Mouse (Mus musculus) bone marrow, adult 2 months (tissue): ENCODE measurements around the gene Txnrd1.

Source experiments
- CTCF ChIP-seq: fragments of 200-500 bp; IDR thresholded peaks from 2 replicates; pipeline ENCODE4 v1.5.1; 2011; ENCODE audit warnings: low read length, control low read depth; ENCODE audit not compliant: control insufficient read depth, insufficient read depth
- POLR2A ChIP-seq: fragments of 200-500 bp; IDR thresholded peaks from 2 replicates; pipeline ENCODE4 v1.6.1; 2011; ENCODE audit warnings: low read depth, mild to moderate bottlenecking, control low read depth, low read length, borderline replicate concordance; ENCODE audit not compliant: control insufficient read depth

- TF ChIP-seq CTCF (no peak), POLR2A (no peak)
Measured at GRCm38 (mm10) chr10:82858032-82858680, 24.4 kb downstream of the Txnrd1 start.
